Mouse (Mus musculus) embryonic facial prominence, embryonic 14.5 days (tissue): ENCODE measurements around the gene Unk. TPM values are rescaled to one million over a fixed set of nuclear protein-coding genes. Genes with fewer than 3 reads are reported as not detected.
"Not testable (repeated sequence)": the region's sequence is repeated elsewhere in the genome, so short reads cannot be mapped to it uniquely, and the experiment has no call there.

Experiments used
- ATAC-seq: fragments of 200-750 bp; cut with Nextera tagmentation; 2 replicates; pipeline ENCODE4 v1.8.0; 2017; ENCODE audit warnings: low read depth, moderate number of reproducible peaks, moderate TSS enrichment
- DNase-seq: peaks from one replicate; pipeline ENCODE4 v3.0.0-alpha.2; 2015; ENCODE audit warnings: low spot score
- H3K27ac ChIP-seq: fragments of 300-500 bp; sonication (generic); replicated peaks from 2 replicates; pipeline ENCODE4 v1.5.1; 2014; ENCODE audit warnings: low read depth, mild to moderate bottlenecking, low read length, moderate library complexity
- H3K27me3 ChIP-seq: fragments of 300-500 bp; sonication (generic); replicated peaks from 2 replicates; pipeline ENCODE4 v1.6.1; 2014; ENCODE audit warnings: low read length; ENCODE audit not compliant: control insufficient read depth, insufficient read depth
- H3K36me3 ChIP-seq: fragments of 300-500 bp; sonication (generic); 2 replicates; pipeline ENCODE4 v1.6.1; 2014; ENCODE audit warnings: low read length, mixed read lengths; ENCODE audit not compliant: control insufficient read depth, insufficient read depth
- H3K4me1 ChIP-seq: fragments of 300-500 bp; sonication (generic); 2 replicates; pipeline ENCODE4 v1.6.1; 2014; ENCODE audit warnings: antibody characterized with exemption, low read length; ENCODE audit not compliant: control insufficient read depth, insufficient read depth
- H3K4me2 ChIP-seq: fragments of 300-500 bp; sonication (generic); 2 replicates; pipeline ENCODE4 v1.6.1; 2014; ENCODE audit warnings: low read depth, mild to moderate bottlenecking, low read length, moderate library complexity, mixed read lengths
- H3K4me3 ChIP-seq: fragments of 300-500 bp; sonication (generic); 2 replicates; pipeline ENCODE4 v1.5.1; 2014; ENCODE audit warnings: low read depth, mild to moderate bottlenecking, low read length
- H3K9ac ChIP-seq: fragments of 300-500 bp; sonication (generic); 2 replicates; pipeline ENCODE4 v1.6.1; 2014; ENCODE audit warnings: low read depth, mild to moderate bottlenecking, low read length, moderate library complexity, mixed read lengths
- H3K9me3 ChIP-seq: fragments of 300-500 bp; sonication (generic); 2 replicates; pipeline ENCODE4 v1.6.1; 2016; ENCODE audit warnings: low read length; ENCODE audit not compliant: control insufficient read depth
- WGBS: fragments of 180-500 bp; shearing (Covaris S2); extraction: QIAGEN DNeasy Blood & Tissue Kit; methylation state at CpG from one replicate; pipeline ENCODE4 v1.1.7; 2014; 5-methylcytosine and 5-hydroxymethylcytosine counted together
- polyA plus RNA-seq: library from polyadenylated mRNA; unstranded; fragments of >200 nt; fragmentation: Nextera tagmentation; extraction: Ambion mirVana; gene quantifications from 2 replicates; pipeline ENCODE4 v1.2.1, GENCODE M21; 2014

Gene Unk
- polyA plus RNA-seq, 1 experiment from 2014 or later = 25.1 TPM

DNA sequence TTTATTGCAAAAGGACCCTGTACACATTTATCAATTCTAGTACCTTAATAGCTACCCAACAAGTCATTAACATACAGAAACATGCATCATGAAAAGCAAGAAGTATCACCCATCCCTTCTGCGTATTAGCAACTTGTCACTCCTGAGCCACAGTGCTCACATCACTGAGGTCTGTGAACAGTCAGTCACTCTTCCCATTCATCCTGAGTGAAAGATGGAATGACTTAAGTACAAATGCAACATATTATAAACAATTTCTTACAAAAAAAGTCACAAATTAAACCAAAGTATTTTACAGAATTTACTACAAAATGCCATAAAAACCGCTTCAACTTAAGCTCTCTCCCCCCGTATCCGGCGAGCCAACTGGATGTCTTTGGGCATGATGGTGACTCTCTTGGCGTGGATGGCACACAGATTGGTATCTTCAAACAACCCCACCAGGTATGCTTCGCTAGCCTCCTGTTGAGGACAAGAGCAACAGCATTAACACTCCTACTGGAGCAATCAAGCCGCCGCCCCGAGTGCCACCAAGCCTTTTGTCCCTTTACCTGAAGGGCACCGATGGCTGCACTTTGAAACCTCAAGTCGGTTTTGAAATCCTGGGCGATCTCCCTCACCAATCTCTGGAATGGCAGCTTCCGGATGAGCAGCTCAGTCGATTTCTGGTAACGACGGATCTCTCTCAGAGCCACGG, 6.9 kb upstream of the Unk start:
- not testable (repeated sequence) for DNase-seq, H3K27me3 ChIP-seq, H3K9me3 ChIP-seq, H3K4me1 ChIP-seq, ATAC-seq
- Histone ChIP-seq H3K36me3 (peaks cover 28% of the 10 kb centered on the region), H3K4me3 (peak overlapping the region; percentile 92), H3K27ac (peak overlapping the region; percentile 99), H3K9ac (peak overlapping the region; percentile 99), H3K4me2 (peak overlapping the region; percentile 60)
- 6% methylated on average over 12 of the region's 18 CpGs for WGBS

- Histone ChIP-seq H3K4me1 (no peaks in the 10 kb centered on the region), H3K4me2 (peak overlapping the region; percentile 50), H3K36me3 (peaks cover 28% of the 10 kb centered on the region), H3K27me3 (no peaks in the 10 kb centered on the region), H3K4me3 (peak overlapping the region; percentile 92), H3K27ac (peak overlapping the region; percentile 99), H3K9me3 (no peaks in the 10 kb centered on the region), H3K9ac (peak overlapping the region; percentile 99)
- DNase-seq = peak; percentile 86
- ATAC-seq = peak; percentile 53
- 0% methylated on average over 17 of the region's 57 CpGs for WGBS
Observed at GRCm38 (mm10) chr11:116023771-116024355, 6.3 kb upstream of the Unk start.

GRCm38 (mm10) chr11:116024356-116024808, 5.7 kb upstream of the Unk start:
- ATAC-seq (peak; percentile 92), DNase-seq (peak; percentile 100)
- H3K36me3 ChIP-seq = peaks cover 28% of the 10 kb centered on the region
- H3K4me2 ChIP-seq = peak overlapping the region; percentile 50
- peak overlapping the region; percentile 99 for H3K27ac ChIP-seq
- peak overlapping the region; percentile 99 for H3K9ac ChIP-seq
- H3K4me1 ChIP-seq = peaks cover 1% of the 10 kb centered on the region
- H3K27me3 ChIP-seq = no peaks in the 10 kb centered on the region
- H3K4me3 ChIP-seq = peak overlapping the region; percentile 92
- 0% methylated on average over 22 of the region's 37 CpGs for WGBS
- H3K9me3 ChIP-seq = no peaks in the 10 kb centered on the region

DNA sequence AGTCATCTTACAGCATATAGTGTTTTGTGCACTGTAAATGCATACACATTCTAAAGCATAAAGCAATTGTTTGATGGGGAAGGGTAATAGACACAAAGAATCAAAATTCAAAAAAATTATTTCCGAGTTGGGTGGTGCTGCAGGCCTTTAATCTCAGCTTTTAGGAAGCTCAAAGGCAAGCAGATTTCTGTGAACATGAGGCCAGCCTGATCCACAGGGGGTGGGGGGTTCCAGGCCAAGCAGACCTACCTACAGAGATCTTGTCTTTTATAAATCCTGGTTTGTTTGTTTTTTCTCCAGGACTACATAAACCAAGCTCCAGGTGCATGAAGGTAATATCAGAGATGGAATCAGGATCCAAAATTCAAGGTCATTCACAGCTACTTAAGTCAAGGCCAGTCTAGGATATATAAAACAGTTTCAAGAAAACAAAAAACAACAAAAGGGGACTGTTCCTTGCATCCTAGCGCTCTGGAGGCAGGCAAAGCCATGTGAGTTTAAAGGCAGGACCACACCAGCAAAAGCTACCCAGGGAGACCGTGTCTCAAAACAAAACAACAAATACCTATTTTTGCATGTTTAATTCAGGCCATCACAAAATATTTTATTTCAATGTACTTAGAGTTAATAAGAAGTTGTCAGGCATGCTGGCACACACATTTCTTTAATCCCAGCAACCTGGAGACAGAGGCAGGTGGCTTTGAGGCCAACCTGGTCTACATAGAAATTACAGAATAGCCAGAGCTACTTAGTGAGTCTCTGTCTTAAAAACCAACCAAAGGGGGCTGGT, 4.9 kb upstream of the Unk start:
- H3K4me3 ChIP-seq = no peak overlapping the region
- WGBS = 87% methylated on average over 3 of the region's 3 CpGs
- H3K9ac ChIP-seq = no peak overlapping the region
- H3K27ac ChIP-seq = peak overlapping the region; percentile 71
- no peak overlapping the region for H3K4me2 ChIP-seq
- DNase-seq = no peak
- H3K4me1 ChIP-seq = peaks cover 4% of the 10 kb centered on the region
- ATAC-seq = no peak
- H3K9me3 ChIP-seq = no peaks in the 10 kb centered on the region
- peaks cover 28% of the 10 kb centered on the region for H3K36me3 ChIP-seq
- H3K27me3 ChIP-seq = no peaks in the 10 kb centered on the region

DNA sequence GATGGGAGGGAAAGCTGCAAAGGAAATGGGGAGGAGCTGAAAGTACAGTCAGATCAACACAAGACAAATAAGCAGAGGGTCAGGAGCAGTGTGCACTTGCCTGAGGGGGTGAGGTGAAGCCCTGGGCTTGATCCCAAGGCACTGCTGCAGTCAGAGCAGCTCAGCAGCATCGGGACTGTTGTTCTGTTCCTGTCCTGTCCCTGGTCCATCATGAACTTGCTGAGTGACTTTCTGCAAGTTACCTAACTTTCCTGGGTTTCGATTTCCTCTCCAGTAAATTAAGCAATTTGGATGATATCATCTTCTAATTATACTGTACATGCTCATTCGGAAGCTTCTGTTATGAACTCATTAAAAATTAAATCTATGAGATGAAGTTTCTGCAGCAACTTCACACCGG, 2.4 kb upstream of the Unk start, which contains the start of gene H3f3b:
TSS of gene H3f3b (minus strand) at position 207 of the 400 bp plus-strand sequence.
- H3K9ac ChIP-seq = no peak within 1 kb of the TSS
- H3K4me3 ChIP-seq = no peak within 1 kb of the TSS
- H3K4me2 ChIP-seq = no peak within 1 kb of the TSS
- H3K27ac ChIP-seq = no peak within 1 kb of the TSS
- DNase-seq (no peak), ATAC-seq (no peak)
- 69% methylated on average over 4 of the region's 4 CpGs for WGBS
- H3K4me1 ChIP-seq = peaks cover 13% of the 10 kb centered on the region
- no peaks in the 10 kb centered on the region for H3K9me3 ChIP-seq
- peaks cover 6% of the 10 kb centered on the region; the same call in 1 of the 2 replicates for H3K36me3 ChIP-seq
- no peaks in the 10 kb centered on the region for H3K27me3 ChIP-seq

- no peak for DNase-seq
- no peak for ATAC-seq
- H3K4me2 ChIP-seq = no peak overlapping the region
- no peak overlapping the region for H3K9ac ChIP-seq
- no peak overlapping the region for H3K27ac ChIP-seq
- H3K4me1 ChIP-seq = peaks cover 13% of the 10 kb centered on the region
- H3K9me3 ChIP-seq = no peaks in the 10 kb centered on the region
- peaks cover 4% of the 10 kb centered on the region; the same call in 1 of the 2 replicates for H3K36me3 ChIP-seq
- H3K27me3 ChIP-seq = no peaks in the 10 kb centered on the region
- H3K4me3 ChIP-seq = no peak overlapping the region
- WGBS = 76% methylated on average over 9 of the region's 9 CpGs
Observed at GRCm38 (mm10) chr11:116028177-116028865, 1.8 kb upstream of the Unk start.

- H3K36me3 ChIP-seq = no peaks in the 10 kb centered on the region
- H3K4me2 ChIP-seq = peak overlapping the region; percentile 97
- H3K4me3 ChIP-seq = peak overlapping the region; percentile 77
- H3K27ac ChIP-seq = peak overlapping the region; percentile 100
- 80% methylated on average over 6 of the region's 6 CpGs for WGBS
- no peaks in the 10 kb centered on the region for H3K9me3 ChIP-seq
- peak overlapping the region; percentile 57 for H3K9ac ChIP-seq
- H3K4me1 ChIP-seq = peaks cover 13% of the 10 kb centered on the region
- DNase-seq (no peak), ATAC-seq (no peak)
- no peaks in the 10 kb centered on the region for H3K27me3 ChIP-seq
Observed at GRCm38 (mm10) chr11:116029086-116029865, 846 bp upstream of the Unk start.
